Mouse (Mus musculus) liver, embryonic 13.5 days (tissue): ENCODE measurements at regions not wholly inside any gene's neighbourhood (a gene's known extent, or its start where the extent isn't known, plus 50 kb on each side); places are given as distances from the start of the nearest gene placed in this dataset.

Experiments
- ATAC-seq: fragments of 200-750 bp; cut with Nextera tagmentation; 2 replicates; pipeline ENCODE4 v1.8.0; 2017; ENCODE audit warnings: low read depth, mild to moderate bottlenecking, moderate number of reproducible peaks, moderate library complexity
- DNase-seq: peaks from one replicate; pipeline ENCODE4 v3.0.0; 2022
- H3K27ac ChIP-seq: fragments of 300-500 bp; sonication (generic); 2 replicates; pipeline ENCODE4 v1.5.1; 2015; ENCODE audit warnings: moderate library complexity, mild to moderate bottlenecking, inconsistent platforms
- H3K27me3 ChIP-seq: fragments of 300-500 bp; sonication (generic); 2 replicates; pipeline ENCODE4 v1.6.1; 2015; ENCODE audit warnings: mild to moderate bottlenecking, inconsistent platforms
- H3K36me3 ChIP-seq: fragments of 300-500 bp; sonication (generic); 2 replicates; pipeline ENCODE4 v1.6.1; 2015; ENCODE audit warnings: mild to moderate bottlenecking, inconsistent platforms
- H3K4me1 ChIP-seq: fragments of 300-500 bp; sonication (generic); replicated peaks from 2 replicates; pipeline ENCODE4 v1.6.1; 2015; ENCODE audit warnings: inconsistent platforms
- H3K4me2 ChIP-seq: fragments of 300-500 bp; sonication (generic); 2 replicates; pipeline ENCODE4 v1.6.1; 2015; ENCODE audit warnings: inconsistent platforms, mild to moderate bottlenecking, moderate library complexity
- H3K4me3 ChIP-seq: fragments of 300-500 bp; sonication (generic); replicated peaks from 2 replicates; pipeline ENCODE4 v1.5.1; 2015; ENCODE audit warnings: mild to moderate bottlenecking, inconsistent platforms
- H3K9ac ChIP-seq: fragments of 300-500 bp; sonication (generic); 2 replicates; pipeline ENCODE4 v1.6.1; 2015; ENCODE audit warnings: mild to moderate bottlenecking, inconsistent platforms
- H3K9me3 ChIP-seq: fragments of 300-500 bp; sonication (generic); replicated peaks from 2 replicates; pipeline ENCODE4 v1.6.1; 2016; ENCODE audit warnings: inconsistent platforms
- WGBS: fragments of 180-500 bp; shearing (Covaris S2); methylation state at CpG from one replicate; pipeline ENCODE4 v1.1.7; 2015; ENCODE audit not compliant: insufficient replicate concordance; 5-methylcytosine and 5-hydroxymethylcytosine counted together

GRCm38 (mm10) chr5:149815879-149816278 is 137.8 kb downstream of the B3glct start:
- WGBS, result 25% methylated on average over 3 of the region's 3 CpGs
- H3K27me3 ChIP-seq, result no peaks in the 10 kb centered on the region
- H3K36me3 ChIP-seq, result no peaks in the 10 kb centered on the region
- H3K4me2 ChIP-seq, result no peak overlapping the region
- no peak overlapping the region for H3K4me3 ChIP-seq
- no peak overlapping the region for H3K9ac ChIP-seq
- no peaks in the 10 kb centered on the region for H3K9me3 ChIP-seq
- H3K4me1 ChIP-seq, result no peaks in the 10 kb centered on the region
- DNase-seq, result no peak
- no peak for ATAC-seq
- H3K27ac ChIP-seq, result no peak overlapping the region

DNA sequence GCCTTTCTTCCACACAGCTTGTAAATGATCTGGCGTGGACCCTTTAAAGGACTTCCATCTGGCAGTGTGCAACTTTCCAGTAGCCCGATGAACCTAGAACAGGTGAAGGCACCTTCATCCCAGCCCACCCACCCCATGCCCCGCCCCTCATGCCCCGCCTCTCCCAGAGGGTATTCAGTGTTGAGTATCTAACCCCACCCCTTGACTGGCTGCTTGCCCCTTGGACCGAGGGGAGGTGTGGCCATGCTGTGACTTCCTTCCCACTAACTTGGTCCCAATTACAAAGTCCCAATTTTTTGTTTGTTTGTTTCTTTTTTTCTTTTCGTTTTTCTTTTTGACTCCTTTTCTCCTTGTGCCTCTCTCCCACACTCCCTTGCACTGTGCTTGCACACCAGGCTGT is 140.8 kb downstream of the B3glct start:
- no peak for ATAC-seq
- Histone ChIP-seq H3K9ac (no peak overlapping the region), H3K27ac (no peak overlapping the region), H3K36me3 (no peaks in the 10 kb centered on the region), H3K4me1 (no peaks in the 10 kb centered on the region), H3K4me2 (no peak overlapping the region), H3K4me3 (no peak overlapping the region), H3K27me3 (no peaks in the 10 kb centered on the region), H3K9me3 (no peaks in the 10 kb centered on the region)
- WGBS, result 25% methylated on average over 6 of the region's 6 CpGs
- DNase-seq, result no peak

GRCm38 (mm10) chr5:149823821-149824220 is 145.8 kb downstream of the B3glct start:
- no peak for ATAC-seq
- no peak for DNase-seq
- 75% methylated on average over 9 of the region's 9 CpGs for WGBS

DNA sequence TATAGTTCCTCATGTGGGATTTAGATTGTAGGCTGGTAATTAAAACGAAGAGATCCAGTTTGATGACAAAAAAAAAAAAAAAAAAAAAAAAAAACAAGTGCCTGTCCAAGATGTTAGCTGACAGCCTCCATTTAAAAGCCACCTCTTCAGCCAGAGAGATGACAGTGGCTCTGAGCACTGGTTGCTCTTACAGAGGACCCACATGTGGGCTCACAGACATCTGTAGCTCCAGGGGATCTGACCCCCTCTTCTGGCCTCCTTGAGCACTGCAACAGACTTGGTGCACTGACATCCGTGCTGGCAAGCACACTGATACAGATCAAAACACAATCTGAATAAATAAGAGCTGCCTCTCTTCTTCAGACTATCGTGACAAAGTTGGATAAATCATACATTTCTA is 149.6 kb downstream of the B3glct start:
- H3K27ac ChIP-seq, result no peak overlapping the region
- no peaks in the 10 kb centered on the region for H3K4me1 ChIP-seq
- no peak overlapping the region for H3K4me3 ChIP-seq
- no peaks in the 10 kb centered on the region for H3K27me3 ChIP-seq
- ATAC-seq (no peak), DNase-seq (no peak)
- no peaks in the 10 kb centered on the region for H3K36me3 ChIP-seq
- 35% methylated on average over 3 of the region's 3 CpGs for WGBS
- H3K9me3 ChIP-seq, result no peaks in the 10 kb centered on the region
- H3K4me2 ChIP-seq, result no peak overlapping the region
- H3K9ac ChIP-seq, result no peak overlapping the region

More at GRCm38 (mm10) chr5:149823821-149824220, 145.8 kb downstream of the B3glct start:
- Histone ChIP-seq H3K4me3 (no peak overlapping the region), H3K36me3 (no peaks in the 10 kb centered on the region), H3K9ac (no peak overlapping the region), H3K9me3 (no peaks in the 10 kb centered on the region), H3K27me3 (no peaks in the 10 kb centered on the region), H3K27ac (no peak overlapping the region), H3K4me2 (no peak overlapping the region), H3K4me1 (no peaks in the 10 kb centered on the region)

DNA sequence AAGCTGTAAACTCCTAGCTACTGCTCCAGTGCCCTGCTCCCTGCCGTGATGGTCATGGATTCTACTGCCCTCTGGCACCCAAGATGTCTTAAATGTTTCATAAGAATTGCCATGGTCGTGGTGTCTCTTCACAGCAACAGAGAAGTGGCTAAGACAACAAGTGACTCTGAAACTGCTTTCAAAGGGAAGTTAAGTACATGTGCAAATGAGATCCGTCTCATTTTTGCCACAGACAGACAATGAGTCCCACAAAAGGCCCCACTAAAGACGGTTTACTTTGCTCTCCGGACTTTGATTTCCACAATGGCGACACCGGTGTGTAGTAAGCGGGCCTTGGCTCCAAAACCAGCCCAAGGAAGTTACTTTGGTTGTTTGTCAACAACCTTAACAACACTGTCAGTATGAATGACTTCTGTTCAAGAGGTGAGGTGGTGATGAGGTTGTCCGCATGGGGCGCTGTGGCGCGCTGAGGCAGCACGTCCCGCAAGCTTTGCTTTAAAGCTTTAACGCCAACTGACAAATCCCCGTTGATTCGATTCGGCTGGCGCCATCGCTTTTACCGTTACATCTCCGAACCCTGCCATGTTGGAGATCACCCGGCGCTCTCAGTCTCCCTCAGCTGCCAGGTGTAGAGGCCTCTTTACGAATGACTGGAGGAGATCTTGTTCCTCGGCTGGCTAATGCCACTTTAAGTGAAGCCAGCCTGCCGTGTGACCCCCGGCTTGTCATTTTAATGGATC is 153.3 kb downstream of the B3glct start:
- H3K27ac ChIP-seq, result no peak overlapping the region
- ATAC-seq, result no peak
- H3K36me3 ChIP-seq, result no peaks in the 10 kb centered on the region
- DNase-seq, result peak; percentile 32
- H3K4me3 ChIP-seq, result peak overlapping the region; percentile 30
- 6% methylated on average over 28 of the region's 28 CpGs for WGBS
- no peak overlapping the region for H3K9ac ChIP-seq
- no peaks in the 10 kb centered on the region for H3K9me3 ChIP-seq
- H3K27me3 ChIP-seq, result no peaks in the 10 kb centered on the region
- H3K4me2 ChIP-seq, result peak overlapping the region; percentile 58
- no peaks in the 10 kb centered on the region for H3K4me1 ChIP-seq

- no peak for ATAC-seq
These were observed 159.3 kb downstream of the B3glct start for GRCm38 (mm10) chr5:149837379-149837778.

DNA sequence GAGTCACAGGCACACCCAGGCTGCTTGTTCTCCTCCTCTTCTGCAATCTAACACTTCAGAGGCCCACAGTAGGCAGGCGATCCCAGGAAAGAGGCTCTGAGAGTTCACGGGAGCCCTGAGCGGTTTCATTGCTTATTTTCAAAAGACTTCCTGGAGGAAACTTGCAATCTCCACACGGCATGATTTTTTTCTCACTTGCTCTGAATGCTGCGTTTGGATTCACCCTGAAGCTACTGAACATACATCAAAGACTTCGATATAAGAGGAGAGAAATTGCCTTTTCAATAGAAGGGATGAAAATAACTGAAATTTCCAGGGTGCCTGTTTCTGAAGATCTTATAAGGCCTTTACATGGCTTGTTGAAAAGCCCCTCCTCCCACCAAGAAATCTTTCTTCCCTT is 164.5 kb downstream of the B3glct start:
- Histone ChIP-seq H3K4me3 (no peak overlapping the region), H3K4me2 (no peak overlapping the region), H3K9me3 (no peaks in the 10 kb centered on the region), H3K27me3 (no peaks in the 10 kb centered on the region), H3K9ac (no peak overlapping the region), H3K4me1 (no peaks in the 10 kb centered on the region), H3K36me3 (no peaks in the 10 kb centered on the region), H3K27ac (no peak overlapping the region)
- DNase-seq (no peak), ATAC-seq (no peak)
- WGBS, result 52% methylated on average over 6 of the region's 6 CpGs

More at GRCm38 (mm10) chr5:149837379-149837778, 159.3 kb downstream of the B3glct start:
- no peak overlapping the region for H3K27ac ChIP-seq
- WGBS, result 50% methylated on average over 2 of the region's 2 CpGs
- H3K9me3 ChIP-seq, result no peaks in the 10 kb centered on the region
- no peaks in the 10 kb centered on the region for H3K36me3 ChIP-seq
- no peak overlapping the region for H3K9ac ChIP-seq
- no peak for DNase-seq
- no peaks in the 10 kb centered on the region for H3K27me3 ChIP-seq
- no peak overlapping the region for H3K4me3 ChIP-seq
- no peaks in the 10 kb centered on the region for H3K4me1 ChIP-seq
- no peak overlapping the region for H3K4me2 ChIP-seq

GRCm38 (mm10) chr5:149843310-149843709 is 165.3 kb downstream of the B3glct start:
- Histone ChIP-seq H3K9ac (no peak overlapping the region), H3K36me3 (no peaks in the 10 kb centered on the region), H3K27me3 (no peaks in the 10 kb centered on the region), H3K4me1 (no peaks in the 10 kb centered on the region), H3K4me2 (no peak overlapping the region), H3K27ac (no peak overlapping the region), H3K4me3 (no peak overlapping the region), H3K9me3 (no peaks in the 10 kb centered on the region)
- 42% methylated on average over 7 of the region's 7 CpGs for WGBS
- DNase-seq, result no peak
- ATAC-seq, result no peak

GRCm38 (mm10) chr5:149845256-149845655 is 167.2 kb downstream of the B3glct start:
- H3K4me2 ChIP-seq, result no peak overlapping the region
- H3K9me3 ChIP-seq, result no peaks in the 10 kb centered on the region
- 71% methylated on average over 8 of the region's 8 CpGs for WGBS
- no peak overlapping the region for H3K9ac ChIP-seq
- H3K4me3 ChIP-seq, result no peak overlapping the region
- H3K36me3 ChIP-seq, result no peaks in the 10 kb centered on the region
- ATAC-seq (no peak), DNase-seq (no peak)
- H3K27ac ChIP-seq, result no peak overlapping the region
- no peaks in the 10 kb centered on the region for H3K4me1 ChIP-seq
- no peaks in the 10 kb centered on the region for H3K27me3 ChIP-seq

- Histone ChIP-seq H3K9ac (no peak overlapping the region), H3K27me3 (no peaks in the 10 kb centered on the region), H3K4me3 (no peak overlapping the region), H3K9me3 (no peaks in the 10 kb centered on the region), H3K36me3 (no peaks in the 10 kb centered on the region), H3K4me1 (peaks cover 5% of the 10 kb centered on the region; the same call in 1 of the 2 replicates), H3K4me2 (no peak overlapping the region), H3K27ac (no peak overlapping the region)
- DNase-seq (no peak), ATAC-seq (no peak)
- 67% methylated on average over 3 of the region's 3 CpGs for WGBS
These were observed 170.0 kb upstream of the Rxfp2 start for GRCm38 (mm10) chr5:149848465-149848864.

GRCm38 (mm10) chr5:149851011-149851410 is 167.5 kb upstream of the Rxfp2 start:
- ATAC-seq (no peak), DNase-seq (peak; percentile 20)
- Histone ChIP-seq H3K4me2 (no peak overlapping the region), H3K4me1 (peaks cover 5% of the 10 kb centered on the region; the same call in 1 of the 2 replicates), H3K36me3 (no peaks in the 10 kb centered on the region), H3K4me3 (no peak overlapping the region), H3K9ac (no peak overlapping the region), H3K27ac (no peak overlapping the region), H3K27me3 (no peaks in the 10 kb centered on the region), H3K9me3 (no peaks in the 10 kb centered on the region)
- 12% methylated on average over 9 of the region's 9 CpGs for WGBS

DNA sequence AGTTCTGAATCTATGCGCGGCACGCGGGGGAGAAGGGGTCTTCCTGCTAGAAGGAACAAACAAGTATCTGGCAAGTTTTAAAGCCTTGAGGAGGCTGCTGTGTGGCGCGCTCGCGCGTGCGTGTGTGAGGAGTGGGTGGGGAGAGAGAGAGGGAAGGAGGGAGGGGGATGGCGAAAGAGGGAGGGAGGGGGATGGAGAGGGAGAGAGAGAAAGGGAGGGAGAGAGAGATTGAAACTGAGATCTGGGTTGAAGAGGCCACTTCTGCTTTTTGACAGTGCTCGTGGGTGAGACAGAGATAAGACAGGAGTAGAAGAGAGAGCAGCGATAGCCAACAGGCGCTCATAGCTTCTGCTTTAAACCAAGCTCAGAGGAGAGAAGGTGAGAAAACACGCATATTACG is 166.0 kb upstream of the Rxfp2 start:
- Histone ChIP-seq H3K4me1 (peaks cover 5% of the 10 kb centered on the region; the same call in 1 of the 2 replicates), H3K9ac (no peak overlapping the region), H3K4me2 (peak overlapping the region; percentile 28; the same call in 1 of the 2 replicates), H3K4me3 (no peak overlapping the region), H3K9me3 (no peaks in the 10 kb centered on the region), H3K27ac (no peak overlapping the region), H3K27me3 (no peaks in the 10 kb centered on the region), H3K36me3 (no peaks in the 10 kb centered on the region)
- DNase-seq (no peak), ATAC-seq (no peak)
- WGBS, result 6% methylated on average over 16 of the region's 16 CpGs
